Mouse (Mus musculus) left cerebral cortex, adult 18-20 months (tissue): ENCODE measurements around the gene Adad2. TPM values are rescaled to one million over a fixed set of nuclear protein-coding genes. Genes with fewer than 3 reads are reported as not detected.
A peak's percentile ranks its signal among the peaks of the same experiment; 100 is the strongest.

Source experiments
- DNase-seq, 2 experiments: peaks; one replicate each; pipeline ENCODE4 v3.0.0; 2021 to 2022; ENCODE audit warnings: low spot score in 2 of 2, mixed read lengths in 1 of 2
- long read RNA-seq, 2 experiments: library from polyadenylated mRNA; stranded (forward); transcript quantifications; one replicate each; pipeline ENCODE4 v2.0.0; 2021
- total RNA-seq, 2 experiments: library from RNA; stranded (reverse); gene quantifications; 2 replicates each; pipeline ENCODE4 v1.2.3; 2021

The Adad2 gene
- total RNA-seq = under 1 TPM; 0.37 to 0.45 TPM
- long read RNA-seq, experiment 1 = 0 reads
- long read RNA-seq, experiment 2 = 0 reads

GRCm38 (mm10) chr8:119612471-119612870, at the start of gene Adad2:
Adad2 (plus strand) TSS chr8:119612747.
- no peak for DNase-seq

GRCm38 (mm10) chr8:119563849-119564251, 48.7 kb upstream of the Adad2 start:
- DNase-seq = no peak

- DNase-seq = no peak
Measured at GRCm38 (mm10) chr8:119566367-119566766, 46.2 kb upstream of the Adad2 start.

- no peak for DNase-seq
Measured at GRCm38 (mm10) chr8:119568251-119568650, 44.3 kb upstream of the Adad2 start.

GRCm38 (mm10) chr8:119568951-119569350, 43.6 kb upstream of the Adad2 start:
- no peak for DNase-seq

GRCm38 (mm10) chr8:119569881-119570280, 42.7 kb upstream of the Adad2 start:
- DNase-seq = no peak

GRCm38 (mm10) chr8:119571135-119571534, 41.4 kb upstream of the Adad2 start:
- DNase-seq = no peak

- no peak for DNase-seq
Measured at GRCm38 (mm10) chr8:119572411-119572810, 40.1 kb upstream of the Adad2 start.

GRCm38 (mm10) chr8:119574437-119575365, 37.8 kb upstream of the Adad2 start, which contains the start of the genes Hsdl1 and Dnaaf1:
Hsdl1 (minus strand) TSS chr8:119575183.
Dnaaf1 (plus strand) TSS chr8:119575235.
- peak; percentile 97 to 99 for DNase-seq

- no peak for DNase-seq
Measured at GRCm38 (mm10) chr8:119575366-119575726, 37.2 kb upstream of the Adad2 start.

GRCm38 (mm10) chr8:119579096-119579495, 33.5 kb upstream of the Adad2 start:
- no peak for DNase-seq

GRCm38 (mm10) chr8:119580441-119581161, 31.9 kb upstream of the Adad2 start:
- no peak for DNase-seq

- no peak for DNase-seq
Measured at GRCm38 (mm10) chr8:119585901-119586300, 26.6 kb upstream of the Adad2 start.

GRCm38 (mm10) chr8:119588321-119588720, 24.2 kb upstream of the Adad2 start:
- no peak for DNase-seq

- no peak for DNase-seq
Measured at GRCm38 (mm10) chr8:119588844-119589243, 23.7 kb upstream of the Adad2 start.

GRCm38 (mm10) chr8:119590348-119590747, 22.2 kb upstream of the Adad2 start:
- no peak for DNase-seq

GRCm38 (mm10) chr8:119591456-119591855, 21.1 kb upstream of the Adad2 start:
- no peak for DNase-seq

- no peak for DNase-seq
Measured at GRCm38 (mm10) chr8:119603771-119604170, 8.8 kb upstream of the Adad2 start.

- DNase-seq = no peak
Measured at GRCm38 (mm10) chr8:119604398-119604803, 8.1 kb upstream of the Adad2 start.

- DNase-seq = peak; percentile 93 to 97
Measured at GRCm38 (mm10) chr8:119604996-119605395, 7.6 kb upstream of the Adad2 start, which contains the start of gene Taf1c. Taf1c (minus strand) TSS chr8:119605222.

GRCm38 (mm10) chr8:119606224-119606623, 6.3 kb upstream of the Adad2 start:
- DNase-seq = no peak

GRCm38 (mm10) chr8:119615096-119615495, 2.5 kb downstream of the Adad2 start:
- DNase-seq = no peak
